Mouse (Mus musculus): ENCODE results near the gene Amn.

- no peak for TF ChIP-seq CTCF (IDR thresholded peaks at IDR 0.05; ENCODE audit: borderline replicate concordance, extremely low read depth, insufficient read depth, insufficient read length)
- no peak for TF ChIP-seq POLR2A (IDR thresholded peaks at IDR 0.05; ENCODE audit: borderline replicate concordance, extremely low read depth, insufficient read depth, insufficient read length, poor library complexity, severe bottlenecking)
Measured at GRCm38 (mm10) chr12:111306821-111307220, 35.9 kb downstream of the Amn start.

Measured in brain, embryonic 14.5 days (tissue).